Mouse (Mus musculus) erythroblast, embryonic 14.5 days (primary cell): Measurements from ENCODE around the gene Trip4.

Experiments used
- GATA1 ChIP-seq: IDR thresholded peaks from 2 replicates; pipeline ENCODE4 v1.6.1; 2012; ENCODE audit warnings: low read length, inconsistent platforms, mixed read lengths
- TAL1 ChIP-seq: IDR thresholded peaks from 3 replicates; pipeline ENCODE4 v1.6.1; 2012; ENCODE audit warnings: low read length, inconsistent platforms, mixed read lengths

GRCm38 (mm10) chr9:65788556-65788955 is 120.0 kb downstream of the Trip4 start:
- TF ChIP-seq GATA1 = no peak
- no peak for TF ChIP-seq TAL1
